Mouse (Mus musculus): Measurements from ENCODE around the gene Ccdc82.
A peak's percentile ranks its signal among the peaks of the same experiment; 100 is the strongest.

The Ccdc82 gene

DNA sequence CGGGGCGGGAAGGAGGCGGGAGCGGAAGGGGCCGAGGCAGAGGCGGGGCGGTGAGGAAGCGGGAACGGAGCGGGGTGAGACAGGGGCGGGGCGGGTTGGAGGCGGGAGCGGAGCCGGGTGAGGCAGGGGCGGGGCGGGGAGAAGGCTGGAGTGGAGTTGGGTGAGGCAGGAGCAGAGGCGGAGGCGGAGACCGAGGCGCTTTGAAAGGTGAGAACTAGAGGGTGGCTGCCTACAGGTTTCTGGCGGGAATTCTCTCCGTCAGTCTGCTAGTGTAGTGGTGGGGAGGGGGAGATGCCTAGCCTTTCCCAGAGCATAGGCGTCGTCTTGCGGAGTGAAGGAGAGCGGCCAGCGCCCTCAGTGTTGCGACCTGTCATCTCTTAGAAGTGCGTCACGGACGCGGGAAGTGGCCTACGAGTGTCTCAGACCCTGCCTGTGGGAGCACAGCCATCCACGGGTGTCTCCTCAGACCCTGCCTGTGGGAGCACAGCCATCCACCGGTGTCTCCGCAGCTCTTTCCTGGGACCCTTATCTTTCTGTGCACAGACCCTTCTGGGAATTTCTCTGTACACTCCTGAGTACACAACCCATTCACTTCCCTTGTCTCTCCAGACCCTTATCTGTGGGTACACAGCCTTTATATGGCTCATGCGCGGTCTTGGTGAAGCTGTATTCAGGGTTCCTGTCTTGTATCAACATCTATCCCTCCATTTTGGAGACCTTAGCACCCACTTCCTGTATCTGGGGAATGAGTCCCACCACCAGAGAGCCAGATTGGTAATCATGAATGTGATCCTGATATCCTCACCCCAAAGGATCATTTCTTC, at the start of gene Ccdc82:
TSS of gene Ccdc82 (plus strand) at position 141 of the 824 bp plus-strand sequence.
- peak; percentile 96 for DNase-seq (ENCODE audit: low read depth, low spot score)

DNA sequence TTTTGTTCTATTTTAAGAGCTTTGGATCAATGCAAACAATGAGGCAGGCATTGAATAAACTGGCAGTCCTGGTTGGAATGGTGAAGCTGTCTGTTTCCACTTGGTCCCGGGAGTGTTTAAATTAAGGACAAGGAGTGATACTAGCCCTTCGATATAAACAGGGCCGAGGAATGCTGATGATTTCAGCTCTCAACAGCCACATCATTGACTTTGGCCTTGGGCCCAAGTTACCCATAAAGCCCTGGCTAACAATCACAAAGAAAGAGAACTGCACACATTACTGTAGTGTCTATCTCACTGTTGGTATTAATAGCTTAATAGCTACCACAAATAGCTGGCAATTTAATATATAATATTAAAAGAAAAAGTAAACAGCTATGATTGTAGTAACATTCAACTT, 46.7 kb upstream of the Ccdc82 start:
- DNase-seq (ENCODE audit: low read depth, low spot score): no peak

DNA sequence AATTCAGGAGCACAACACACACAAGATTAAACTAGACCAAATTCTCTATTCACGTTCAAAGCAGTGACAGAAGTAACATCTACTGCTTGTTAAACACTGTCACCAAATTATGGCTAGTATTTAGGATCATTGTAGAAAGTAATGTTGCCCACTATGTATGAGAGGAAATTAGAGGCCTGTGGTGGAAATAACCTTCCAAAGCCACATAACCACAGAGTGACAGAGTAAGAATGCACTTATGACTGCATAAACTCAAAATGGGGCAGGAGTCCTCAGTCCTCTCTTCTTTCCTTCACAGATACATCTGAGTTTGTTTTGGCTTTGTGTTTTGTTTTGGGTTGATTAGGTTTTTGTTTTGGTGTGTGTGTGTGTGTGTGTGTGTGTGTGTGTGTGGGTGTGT, 43.6 kb upstream of the Ccdc82 start:
- DNase-seq (ENCODE audit: low read depth, low spot score): no peak

DNA sequence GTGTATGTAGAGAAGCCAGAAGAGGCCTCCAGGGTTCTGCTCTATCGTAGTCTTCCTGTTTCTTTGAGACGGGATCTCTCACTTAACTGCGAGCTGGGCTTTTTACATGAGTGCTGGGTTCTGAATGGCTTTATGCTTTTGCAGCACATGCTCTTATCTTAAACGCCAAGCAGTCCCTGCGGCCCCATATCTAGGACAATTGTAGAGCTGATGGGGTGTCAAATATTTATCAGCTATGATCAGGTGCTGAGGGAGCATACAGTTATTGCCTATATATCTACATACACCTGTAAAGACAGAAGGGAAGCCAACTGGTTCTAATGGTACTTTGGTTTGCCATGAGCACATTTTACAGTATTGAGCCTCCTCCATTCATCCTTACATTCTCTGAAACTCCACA, 43.1 kb upstream of the Ccdc82 start:
- no peak for DNase-seq (ENCODE audit: low read depth, low spot score)

DNA sequence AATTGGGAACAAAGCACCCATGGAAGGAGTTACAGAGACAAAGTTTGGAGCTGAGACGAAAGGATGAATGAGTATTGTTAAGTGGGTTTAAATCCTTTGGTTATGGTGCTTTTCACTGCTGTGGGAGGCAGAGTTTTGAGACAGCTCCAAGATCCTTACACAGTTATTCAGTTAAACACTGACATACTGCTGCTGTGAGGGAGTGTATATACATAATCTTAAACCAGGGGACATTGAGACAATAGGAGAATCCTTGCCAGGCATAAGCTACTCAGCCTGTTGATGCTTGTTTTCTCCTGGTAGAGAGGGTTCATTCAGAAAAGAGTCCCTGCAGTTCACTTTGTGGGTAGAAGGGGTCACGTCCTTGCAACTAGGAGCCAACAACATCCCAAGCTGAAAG, 40.4 kb upstream of the Ccdc82 start:
- DNase-seq (ENCODE audit: low read depth, low spot score): no peak

DNA sequence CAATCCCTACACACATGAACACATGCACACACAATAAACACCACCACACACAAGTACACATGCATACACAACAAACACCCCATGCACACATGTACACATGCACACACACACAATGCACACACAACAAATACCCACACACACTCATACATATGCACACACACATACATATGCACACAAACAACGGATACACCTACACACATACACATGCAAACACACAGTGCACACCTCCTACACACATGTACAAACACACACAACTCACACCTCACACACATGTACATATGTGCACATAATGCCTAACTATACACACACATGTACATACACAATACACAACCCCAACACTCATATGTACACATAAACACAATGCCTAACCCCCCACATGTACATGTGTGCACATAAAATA, 20.9 kb upstream of the Ccdc82 start:
- no peak for DNase-seq (ENCODE audit: low read depth, low spot score)

DNA sequence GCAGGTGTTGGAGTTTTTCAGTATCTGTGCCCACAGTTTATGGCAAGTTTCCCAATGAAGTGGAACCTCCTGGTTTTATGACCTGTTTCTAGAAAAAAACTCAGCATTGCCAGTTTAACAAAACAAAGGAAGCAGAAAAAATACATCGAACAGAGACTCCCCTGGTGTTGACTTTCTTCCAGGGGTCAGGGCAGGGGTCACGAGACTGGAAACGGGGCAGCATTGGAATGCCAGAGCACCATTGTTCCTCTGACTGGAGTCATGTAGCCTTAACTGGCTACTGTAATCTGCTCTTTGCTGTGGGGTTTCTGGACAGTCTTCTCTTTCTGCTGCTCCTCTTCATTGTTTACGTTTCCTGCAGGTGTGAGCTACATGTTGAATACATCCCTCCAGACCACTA, 16.2 kb upstream of the Ccdc82 start:
- no peak for DNase-seq (ENCODE audit: low read depth, low spot score)

DNA sequence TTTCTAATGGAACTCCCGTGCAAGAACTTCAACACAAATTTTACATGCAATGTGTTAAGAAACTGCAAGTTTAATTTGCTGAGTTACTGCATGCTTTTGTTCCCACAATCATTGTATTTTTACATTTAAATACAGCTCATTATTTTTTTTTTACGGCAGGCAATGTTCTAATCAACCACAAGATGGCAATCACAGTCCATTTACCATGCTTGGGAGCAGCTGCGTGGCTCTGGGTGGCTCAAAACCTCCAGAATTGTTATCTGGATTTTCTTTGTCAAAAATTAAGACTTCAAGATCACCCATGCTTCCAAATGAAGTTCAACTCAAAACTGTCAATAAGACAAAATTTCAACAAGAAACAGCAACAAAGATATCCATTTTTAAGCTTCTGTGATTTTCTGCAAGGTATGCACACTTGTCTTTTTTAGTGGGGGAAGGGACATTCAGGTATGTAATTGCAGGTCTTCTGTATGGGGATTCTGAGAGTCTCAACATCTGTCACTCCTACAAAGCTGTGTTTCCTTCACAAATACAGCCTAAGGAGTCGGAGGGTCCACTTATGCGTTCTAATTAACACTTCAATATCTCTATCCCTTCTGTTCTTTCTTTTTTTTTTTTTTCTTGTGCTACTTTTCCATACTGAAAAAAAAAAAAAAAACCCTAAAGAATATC, 15.1 kb upstream of the Ccdc82 start:
- peak; percentile 77 for DNase-seq (ENCODE audit: low read depth, low spot score)

DNA sequence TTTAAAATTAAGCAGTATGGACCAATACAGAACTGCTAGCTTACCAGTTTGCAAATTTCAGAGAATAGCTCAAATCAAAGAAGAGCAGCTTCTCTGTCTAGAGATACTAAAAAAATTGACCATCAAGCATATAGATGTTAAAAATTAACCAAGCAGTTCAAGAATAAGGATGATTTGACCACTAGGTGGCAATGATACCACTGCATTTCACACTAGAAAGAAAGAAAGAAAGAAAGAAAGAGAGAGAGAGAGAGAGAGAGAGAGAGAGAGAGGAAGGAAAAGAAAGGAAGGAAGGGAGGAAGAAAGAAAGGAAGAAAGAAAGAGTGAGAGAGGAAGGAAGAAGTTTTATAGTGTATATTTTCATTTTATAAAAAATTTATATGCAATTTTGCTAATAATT, 4.4 kb upstream of the Ccdc82 start:
- peak; percentile 71 for DNase-seq (ENCODE audit: low read depth, low spot score)

DNA sequence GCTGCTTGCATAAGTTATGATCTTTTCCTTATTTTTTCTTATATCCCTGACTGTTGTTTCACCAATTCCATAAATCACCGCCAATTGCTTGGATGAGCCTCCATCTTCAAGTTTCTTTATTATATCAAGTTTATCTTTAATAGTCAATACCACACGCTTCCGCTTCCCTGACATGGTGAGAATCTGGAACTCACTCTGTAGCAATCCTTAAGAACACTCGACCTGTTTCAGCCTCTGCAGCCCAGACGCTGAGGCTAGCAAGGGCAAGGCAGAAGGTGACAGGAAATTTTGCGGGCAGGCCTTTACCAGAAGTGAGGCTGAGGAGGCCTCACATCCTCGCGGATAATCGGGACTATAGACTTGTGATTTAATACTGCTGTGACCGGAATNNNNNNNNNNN, 1.3 kb upstream of the Ccdc82 start, which contains the start of gene Jrkl:
TSS of gene Jrkl (minus strand) at position 349 of the 400 bp plus-strand sequence.
- DNase-seq (ENCODE audit: low read depth, low spot score): peak; percentile 66

DNA sequence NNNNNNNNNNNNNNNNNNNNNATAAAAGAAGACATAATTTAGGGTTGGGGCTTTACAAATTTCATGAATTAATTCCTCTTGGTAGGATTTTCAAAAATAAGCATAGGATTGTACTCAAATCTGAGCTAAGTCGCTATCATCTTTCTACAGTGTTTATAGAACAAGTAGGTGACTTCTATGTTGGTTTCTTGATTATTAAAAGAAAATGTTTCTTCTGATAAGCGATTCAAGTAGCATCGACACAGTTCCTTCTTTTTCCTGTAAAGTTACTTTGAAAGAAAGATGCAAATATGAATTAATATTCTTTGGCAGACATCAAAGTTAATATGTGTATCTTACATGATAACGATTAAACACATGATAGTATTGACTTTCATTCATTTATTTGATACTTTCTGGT, 1.3 kb downstream of the Ccdc82 start:
- no peak for DNase-seq (ENCODE audit: low read depth, low spot score)

DNA sequence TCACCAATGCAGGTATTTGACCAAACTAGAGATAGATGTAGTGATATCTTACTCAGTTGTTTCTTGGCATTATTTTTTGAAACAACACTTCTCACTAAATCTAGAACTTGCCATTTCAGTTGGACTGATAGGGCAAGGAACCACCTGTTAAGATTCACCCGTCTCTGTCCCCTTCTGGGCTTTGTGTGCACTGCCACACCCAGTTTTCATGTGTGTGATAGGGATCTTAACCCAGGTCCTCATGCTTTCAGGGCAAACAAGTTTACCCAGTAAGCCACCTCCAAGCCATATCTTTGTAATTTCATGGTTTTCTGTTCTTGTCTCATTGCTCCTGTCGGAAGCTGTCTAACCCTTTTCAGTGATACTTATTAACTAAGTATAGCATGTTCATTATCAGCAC, 4.5 kb downstream of the Ccdc82 start:
- no peak for DNase-seq (ENCODE audit: low read depth, low spot score)

DNA sequence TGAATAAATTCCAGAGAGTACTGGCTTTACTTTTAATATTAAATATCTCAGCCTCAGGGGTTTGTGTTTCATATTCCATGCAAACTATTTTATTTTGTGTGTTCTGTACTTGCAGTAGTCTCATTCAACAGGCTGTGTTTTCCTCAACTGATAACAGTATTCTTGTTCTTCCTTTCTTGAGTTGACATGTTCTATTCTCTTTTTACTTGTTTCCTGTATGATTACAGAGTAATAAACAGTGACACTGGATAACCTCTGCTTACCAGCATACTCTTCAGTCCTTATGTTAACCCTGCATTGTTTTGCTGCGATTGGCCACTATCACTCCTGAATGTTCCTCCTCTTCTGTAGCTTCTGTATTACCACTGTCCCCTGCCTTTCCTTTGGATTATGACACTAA, 10.0 kb downstream of the Ccdc82 start:
- DNase-seq (ENCODE audit: low read depth, low spot score): no peak

DNA sequence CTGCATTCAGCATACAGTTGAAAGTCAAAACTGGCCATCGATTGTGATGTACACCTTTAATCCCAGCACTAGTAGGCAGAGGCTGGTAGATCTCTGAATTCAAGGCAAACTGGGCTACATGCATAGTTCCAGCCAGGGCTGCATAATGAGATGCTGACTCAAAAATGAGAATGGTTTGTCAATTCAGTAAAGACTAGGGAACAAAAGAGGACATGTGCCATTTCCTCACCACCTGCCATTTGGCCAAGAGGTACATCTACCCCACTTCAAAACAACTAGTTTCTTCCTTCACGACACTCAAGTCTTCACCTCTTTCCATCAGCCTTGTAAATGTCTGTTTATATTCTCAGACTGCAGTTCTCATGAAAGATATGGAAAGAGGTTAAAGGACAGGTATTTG, 11.4 kb downstream of the Ccdc82 start:
- no peak for DNase-seq (ENCODE audit: low read depth, low spot score)

DNA sequence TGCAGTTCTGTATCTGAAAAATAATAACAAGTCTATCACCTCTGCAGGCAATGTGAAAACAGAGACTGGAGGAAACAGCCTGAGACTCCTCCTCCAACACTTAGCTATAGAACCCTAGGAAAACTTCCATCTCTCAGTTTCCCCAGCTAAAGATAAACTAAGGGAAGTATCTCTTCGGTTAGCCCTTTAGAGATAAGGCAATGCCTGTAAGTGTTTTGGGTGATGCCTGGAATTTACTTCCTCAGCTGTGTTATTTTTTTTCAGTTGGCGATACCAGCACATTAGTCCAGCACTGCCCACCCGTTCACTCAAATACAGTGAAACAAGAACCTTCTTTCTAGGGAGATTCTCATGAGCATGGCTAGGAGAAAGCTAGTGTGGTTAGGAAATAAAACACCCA, 14.2 kb downstream of the Ccdc82 start:
- no peak for DNase-seq (ENCODE audit: low read depth, low spot score)

DNA sequence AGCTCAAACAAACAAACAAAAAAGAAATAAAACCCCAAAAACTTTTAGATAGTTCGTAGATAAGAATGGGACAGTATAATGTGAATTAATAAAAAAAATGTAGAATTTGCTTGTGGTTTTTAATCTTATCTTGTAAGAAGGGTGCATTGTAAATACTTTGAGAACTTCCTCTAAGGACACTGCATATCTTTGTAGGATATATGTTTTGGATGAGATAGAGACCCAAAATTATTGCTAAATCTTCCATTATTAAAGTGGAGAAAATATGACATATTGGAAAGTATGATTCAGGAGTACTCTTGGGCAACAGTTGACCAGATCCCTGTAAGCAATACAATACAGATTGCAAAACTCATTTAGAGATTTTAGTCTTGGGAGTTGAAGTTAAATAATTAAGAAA, 26.5 kb downstream of the Ccdc82 start:
- DNase-seq (ENCODE audit: low read depth, low spot score): no peak

DNA sequence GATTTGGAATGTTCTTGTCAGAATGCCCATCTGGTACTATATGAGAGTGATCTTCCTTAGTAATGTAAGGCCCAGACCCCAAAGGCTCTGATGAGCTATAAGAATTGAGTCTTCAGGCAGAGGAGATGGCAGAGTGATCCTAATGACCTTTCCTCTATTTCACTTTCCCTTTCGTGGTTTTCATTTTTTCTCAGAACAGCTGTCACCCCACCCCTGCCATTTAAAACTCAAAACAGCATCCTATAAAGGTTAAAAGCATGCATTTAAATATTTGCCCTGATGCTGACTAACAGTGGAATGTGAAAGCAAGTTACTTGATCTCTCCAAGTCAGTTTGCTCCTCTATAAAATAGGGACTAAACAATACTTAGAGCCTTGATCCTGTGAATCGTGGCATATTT, 40.7 kb downstream of the Ccdc82 start:
- DNase-seq (ENCODE audit: low read depth, low spot score): no peak

DNA sequence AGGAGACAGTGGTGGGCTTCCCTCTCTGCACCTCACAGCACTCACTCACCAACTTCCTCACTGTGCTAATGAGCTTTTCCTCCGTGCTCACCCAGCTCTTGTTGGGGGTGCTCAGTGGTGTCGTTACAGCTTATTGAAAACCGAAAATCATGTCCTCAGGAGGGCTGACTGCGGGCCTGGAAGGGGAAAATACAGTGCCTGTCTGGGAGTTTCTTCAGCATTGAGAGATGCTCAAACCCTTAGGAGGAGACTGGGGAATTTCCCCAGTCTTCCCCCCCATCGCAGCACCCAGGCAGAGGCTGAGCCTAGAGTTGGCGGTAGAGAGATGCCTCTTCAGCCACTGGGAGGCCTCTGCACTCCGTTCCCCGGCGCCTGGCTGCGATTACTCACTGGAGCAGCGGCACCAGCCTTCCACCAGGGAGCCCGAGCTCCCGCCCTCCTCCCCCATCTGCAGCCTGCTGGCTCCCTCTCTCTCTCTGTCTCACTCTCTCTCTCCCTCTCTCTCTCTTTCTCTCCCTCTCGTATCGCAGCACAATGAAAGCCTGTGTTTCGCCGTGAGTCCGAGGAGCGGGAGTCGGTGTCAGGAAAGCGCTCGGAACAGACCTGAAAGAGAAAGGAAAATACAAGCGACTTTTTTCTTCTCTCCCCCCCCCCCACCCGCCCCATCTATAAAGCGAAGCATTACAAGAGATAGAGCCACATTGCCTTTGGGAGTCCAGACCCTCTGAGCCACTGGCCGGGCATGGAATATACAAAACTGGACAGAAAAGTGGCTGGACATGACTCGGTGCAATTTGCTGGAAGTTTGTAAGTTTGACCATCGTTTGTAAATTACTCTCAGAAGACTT, 49.7 kb downstream of the Ccdc82 start:
- peak; percentile 92 for DNase-seq (ENCODE audit: low read depth, low spot score)

DNA sequence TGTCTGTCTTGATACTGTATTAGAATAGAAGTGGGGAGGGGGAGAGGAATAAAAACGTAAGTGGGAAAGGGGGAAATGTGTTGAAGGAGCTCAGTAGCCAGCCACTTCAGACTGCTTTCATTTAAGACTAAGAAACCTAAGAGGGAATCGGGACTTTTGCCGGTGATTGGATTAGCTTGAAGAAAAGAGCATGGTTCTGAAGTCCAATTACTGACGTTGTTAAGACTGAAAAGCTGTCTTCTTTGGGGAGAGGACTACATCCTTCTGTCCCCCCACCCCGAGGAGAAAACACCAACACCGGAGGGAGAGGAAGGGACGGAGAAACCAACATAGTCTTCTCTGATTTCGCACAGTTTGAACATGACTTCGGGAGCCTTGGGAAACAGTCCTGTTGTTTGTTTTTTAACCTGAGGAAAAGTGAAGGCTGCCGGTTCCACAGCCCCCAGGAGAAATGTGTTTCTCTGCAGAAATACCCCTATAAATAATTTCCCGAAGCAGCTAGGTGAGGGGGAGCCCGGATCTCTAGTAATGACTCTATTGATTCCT, 50.4 kb downstream of the Ccdc82 start:
- DNase-seq (ENCODE audit: low read depth, low spot score): peak; percentile 41

DNA sequence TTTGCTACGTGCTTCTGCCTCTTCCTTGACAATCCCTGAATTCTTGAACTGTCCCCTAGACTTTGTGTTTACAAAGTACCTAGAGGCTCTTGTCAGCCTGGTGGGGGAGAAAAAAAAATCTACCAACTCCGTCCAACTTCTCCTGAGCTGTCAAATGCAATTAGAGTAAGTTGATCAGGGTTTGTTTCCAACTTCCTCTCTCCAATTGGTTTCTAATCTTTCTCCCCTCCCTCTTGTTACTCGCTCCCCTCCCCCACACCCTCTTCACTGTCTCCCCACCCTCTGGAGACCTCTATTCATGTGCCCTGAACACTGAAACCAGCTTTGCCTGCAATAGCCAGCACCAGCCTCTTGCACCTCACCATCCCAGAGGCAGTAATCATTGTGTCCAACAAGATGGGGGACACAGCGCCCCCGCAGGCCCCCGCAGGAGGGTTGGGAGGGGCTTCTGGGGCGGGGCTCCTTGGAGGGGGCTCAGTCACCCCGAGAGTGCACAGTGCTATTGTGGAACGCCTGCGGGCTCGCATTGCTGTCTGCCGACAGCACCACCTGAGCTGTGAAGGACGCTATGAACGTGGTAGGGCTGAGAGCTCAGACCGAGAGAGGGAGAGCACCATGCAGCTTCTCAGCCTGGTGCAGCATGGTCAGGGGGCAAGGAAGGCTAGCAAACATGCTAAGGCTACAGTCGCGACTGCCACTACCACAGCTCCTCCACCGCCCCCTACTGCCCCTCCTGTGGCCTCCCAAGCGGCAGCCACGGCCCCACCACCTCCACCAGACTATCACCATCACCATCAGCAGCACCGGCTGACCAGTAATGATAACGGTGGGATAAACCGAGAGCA, 51.1 kb downstream of the Ccdc82 start, which contains the start of gene Maml2:
TSS of gene Maml2 (plus strand) at position 290 of the 845 bp plus-strand sequence.
- DNase-seq (ENCODE audit: low read depth, low spot score): peak; percentile 71

DNA sequence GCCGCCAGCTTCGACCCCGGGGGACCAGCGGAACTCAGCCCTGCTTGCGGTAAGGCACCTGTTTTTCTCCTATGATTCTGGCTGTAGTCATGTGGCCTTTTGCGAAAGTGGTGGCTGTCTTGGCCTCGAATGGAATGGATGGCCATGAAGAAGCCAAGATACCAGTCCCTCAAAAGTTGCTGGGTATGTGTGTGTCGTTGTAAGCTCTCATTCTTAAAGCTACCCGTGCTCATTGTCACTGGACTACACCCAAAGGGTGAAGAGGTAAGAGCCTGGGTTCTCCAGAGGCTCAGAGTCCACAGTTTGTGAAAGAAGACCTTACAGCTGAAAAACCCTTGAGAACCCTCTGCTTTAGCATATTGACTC, 51.7 kb downstream of the Ccdc82 start:
- no peak for DNase-seq (ENCODE audit: low read depth, low spot score)

Measured in CD4-positive, CD25-positive, alpha-beta regulatory T cell, adult 2 months (primary cell).